Mouse (Mus musculus) yolk sac, embryonic 10.5 days (tissue): ENCODE measurements at regions not wholly inside any gene's neighbourhood (a gene's known extent, or its start where the extent isn't known, plus 50 kb on each side); places are given as distances from the start of the nearest gene placed in this dataset.

Experiments
- DNase-seq: peaks from one replicate; pipeline ENCODE4 v3.0.0-alpha.2; 2017; ENCODE audit warnings: low spot score

DNA sequence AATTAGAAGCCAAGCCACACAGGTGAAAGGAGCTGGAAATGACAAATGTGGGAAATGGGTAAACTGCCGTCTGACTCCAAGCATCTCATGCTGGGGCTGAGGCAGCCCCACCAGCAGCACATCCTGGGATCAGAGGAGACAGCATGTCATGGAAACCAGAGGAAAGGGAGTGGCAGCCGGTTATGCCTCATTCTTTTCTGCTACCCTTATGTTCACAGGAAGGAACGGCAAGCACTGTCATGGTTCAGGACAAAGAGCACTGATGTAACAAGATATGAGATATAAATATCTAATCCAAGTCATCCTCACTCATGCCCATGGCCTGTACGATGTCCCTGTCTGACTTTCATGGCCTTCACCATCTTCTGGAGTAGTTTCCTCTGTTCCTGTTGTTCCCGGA is 125.2 kb upstream of the Tnfaip3 start:
- DNase-seq = no peak

DNA sequence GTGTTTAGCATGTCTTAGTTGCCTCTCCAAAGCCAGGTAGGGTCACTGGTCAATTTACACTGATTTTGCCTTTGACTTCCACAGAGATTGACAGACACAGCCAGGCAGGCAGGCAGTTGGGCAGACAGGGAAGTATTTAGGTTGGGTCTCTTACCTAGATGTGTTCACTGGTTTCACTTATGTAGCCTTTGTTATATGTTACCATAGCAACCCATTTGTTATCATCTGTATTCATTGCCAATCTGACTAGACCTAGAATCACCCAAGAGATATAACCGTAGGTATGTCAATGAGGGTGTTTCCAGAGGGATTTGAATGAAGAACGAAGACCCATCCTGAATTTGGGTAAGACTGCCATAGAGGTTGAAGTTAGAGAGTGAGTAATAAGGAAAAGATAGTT is 123.8 kb upstream of the Tnfaip3 start:
- no peak for DNase-seq

DNA sequence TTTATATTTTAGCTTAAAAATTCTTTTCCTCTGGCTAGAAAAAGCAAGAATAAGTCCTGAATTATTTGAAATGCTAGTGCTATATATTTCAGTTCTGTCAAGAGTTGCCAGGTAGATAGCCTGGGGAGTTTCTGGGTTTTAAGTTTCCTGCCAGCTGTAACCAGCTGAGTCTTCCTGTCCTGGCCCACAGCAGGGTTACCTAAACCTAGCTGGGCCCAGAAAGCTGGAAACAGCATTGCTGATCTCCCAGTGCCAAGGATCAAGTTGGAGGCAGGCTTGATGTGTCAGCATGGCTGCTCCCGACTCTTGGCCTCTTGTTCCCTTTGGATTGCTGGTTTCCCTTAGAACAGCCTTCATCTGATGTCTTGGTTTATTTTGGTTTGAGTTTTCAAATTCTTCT is 122.8 kb upstream of the Tnfaip3 start:
- DNase-seq = no peak

DNA sequence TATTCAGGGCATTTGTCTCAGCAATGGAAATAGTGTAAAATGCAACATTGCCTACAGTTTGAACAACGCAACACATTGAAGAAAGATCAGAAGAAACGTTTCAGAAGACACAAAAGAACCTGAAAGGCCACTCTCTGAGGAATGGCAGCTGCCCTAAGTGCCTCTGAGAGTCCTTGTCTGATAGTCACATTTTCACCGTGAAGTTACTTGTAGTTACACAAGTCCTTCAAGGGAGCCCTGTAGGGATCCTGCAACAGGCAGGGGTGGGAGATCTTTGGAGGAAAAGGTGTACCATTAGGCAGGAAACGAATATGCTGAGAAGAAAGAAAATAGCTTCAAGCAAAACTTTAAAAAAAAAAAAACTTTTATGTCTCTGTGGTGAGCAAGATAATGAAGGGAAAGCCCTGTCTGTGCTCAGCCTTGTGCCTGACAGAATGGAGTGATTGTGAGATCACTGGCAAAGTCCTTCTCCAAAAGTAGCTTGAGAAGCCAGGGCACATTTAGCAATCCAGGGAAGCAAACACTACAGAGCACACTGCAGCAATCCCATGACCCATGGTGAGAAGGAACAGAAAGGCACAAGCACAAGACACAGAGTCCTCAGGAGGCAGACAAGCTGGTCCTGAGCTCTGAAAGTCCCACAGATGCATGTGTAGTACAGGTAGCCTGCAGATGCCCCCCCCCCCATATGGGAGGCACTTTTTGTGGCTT is 112.3 kb upstream of the Tnfaip3 start:
- no peak for DNase-seq

DNA sequence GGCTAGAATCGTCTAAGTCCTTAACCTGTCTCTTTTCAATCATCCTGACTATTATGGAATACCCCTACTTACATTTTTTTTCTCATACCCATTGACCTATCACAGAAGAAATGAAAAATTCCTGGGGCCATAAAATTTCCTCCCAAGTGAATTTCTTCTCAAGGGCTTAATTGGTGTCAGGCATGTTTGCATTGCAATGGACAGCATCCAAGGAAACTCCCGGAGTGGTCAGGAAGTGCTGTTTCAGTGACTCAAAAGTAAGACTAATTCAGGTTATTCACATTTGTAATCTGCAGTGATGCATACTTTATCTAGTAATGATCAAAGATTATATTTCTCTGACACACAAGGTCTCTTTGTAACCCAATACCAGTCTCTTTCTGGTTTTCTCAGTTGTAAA is 111.5 kb upstream of the Tnfaip3 start:
- no peak for DNase-seq

DNA sequence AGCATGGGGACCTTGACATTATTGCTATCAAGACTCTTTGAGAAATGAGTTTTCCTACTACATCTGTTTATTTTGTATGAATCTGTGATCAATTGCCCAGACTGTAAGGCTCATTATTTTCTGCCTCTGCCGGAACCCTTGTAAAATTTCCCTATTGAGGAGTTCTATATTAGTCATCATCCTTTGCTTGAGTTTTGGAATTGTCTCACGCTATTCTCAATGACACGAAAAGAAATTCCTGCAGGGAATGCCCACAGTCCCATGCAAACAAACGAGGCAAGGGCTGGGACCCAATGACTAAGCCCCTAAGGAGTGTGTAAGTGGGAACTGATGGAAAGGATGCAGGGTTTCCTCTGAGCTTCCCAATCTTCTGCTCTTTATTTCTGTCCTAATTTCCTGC is 111.0 kb upstream of the Tnfaip3 start:
- no peak for DNase-seq

DNA sequence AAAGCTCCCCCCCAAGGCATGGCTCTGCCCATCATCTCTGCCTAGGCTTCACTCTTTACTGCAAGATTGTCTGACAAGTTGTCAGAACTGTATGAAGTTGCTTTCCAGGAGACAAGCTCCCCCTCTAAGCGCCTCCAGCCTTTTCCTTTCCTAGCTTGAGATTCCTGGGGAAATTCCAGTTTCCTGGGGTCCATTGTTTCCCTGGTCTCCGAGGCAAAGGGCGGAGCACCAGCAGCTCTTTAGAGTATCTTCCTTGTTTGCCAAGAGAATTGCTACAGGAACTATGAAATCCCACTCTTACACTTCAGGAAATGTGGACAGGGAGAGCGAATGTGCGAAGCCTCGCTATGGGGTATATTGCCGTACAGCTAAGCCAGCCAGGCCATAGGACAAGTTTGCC is 108.2 kb upstream of the Tnfaip3 start:
- DNase-seq = no peak

DNA sequence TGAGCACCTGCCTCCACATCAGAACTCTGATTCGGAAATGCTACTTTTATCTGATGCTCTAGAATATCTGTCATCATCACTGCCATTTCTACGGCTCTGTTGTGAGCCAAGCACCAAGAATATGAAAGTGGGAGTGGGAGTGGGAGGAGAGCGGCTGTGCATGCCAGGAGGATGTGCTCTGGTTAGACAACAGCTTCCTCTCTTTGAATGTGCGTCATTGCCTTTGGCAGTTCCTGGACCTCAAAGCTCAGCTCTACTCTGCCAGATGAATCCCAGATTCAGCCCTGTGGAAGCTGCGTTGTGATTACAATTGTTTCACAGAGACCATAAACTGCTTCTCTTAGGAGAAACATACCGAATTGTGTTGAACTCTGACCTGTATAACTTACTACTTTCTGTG is 106.8 kb upstream of the Tnfaip3 start:
- no peak for DNase-seq

DNA sequence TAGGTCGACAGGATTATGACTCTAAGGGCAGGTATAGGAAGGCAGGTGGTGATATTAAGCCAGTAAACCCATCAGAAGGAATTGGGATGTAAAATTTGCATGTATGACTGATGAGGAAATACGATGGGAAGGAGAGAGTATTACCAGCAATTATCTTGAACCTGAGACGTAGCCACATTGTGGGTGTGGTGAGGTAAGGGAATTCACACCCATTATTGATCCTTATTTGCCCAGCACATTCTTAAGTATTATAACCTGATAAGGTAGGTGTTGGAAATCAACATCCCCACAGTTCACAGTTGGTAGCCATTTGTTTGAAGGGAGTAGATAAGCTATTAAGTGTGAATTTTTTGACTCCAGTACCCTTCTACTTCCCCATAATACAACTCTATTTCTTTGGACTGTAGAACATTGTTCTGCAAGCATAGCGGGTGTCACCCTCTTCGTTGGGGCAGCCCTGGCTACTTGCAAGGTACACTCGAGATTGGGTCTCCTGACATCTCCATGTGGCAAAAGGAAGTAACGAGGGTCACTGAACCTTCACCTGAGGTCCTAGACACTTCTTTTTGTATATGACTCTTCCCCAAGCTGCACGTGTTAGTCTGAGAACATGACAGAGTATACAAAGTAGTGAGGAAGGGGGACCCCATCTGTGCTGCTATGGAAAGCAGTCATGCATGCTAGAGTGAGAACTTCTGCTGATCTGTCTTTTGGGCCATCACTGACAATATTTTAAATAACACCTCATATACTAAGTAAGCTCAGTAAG is 104.0 kb upstream of the Tnfaip3 start:
- no peak for DNase-seq

DNA sequence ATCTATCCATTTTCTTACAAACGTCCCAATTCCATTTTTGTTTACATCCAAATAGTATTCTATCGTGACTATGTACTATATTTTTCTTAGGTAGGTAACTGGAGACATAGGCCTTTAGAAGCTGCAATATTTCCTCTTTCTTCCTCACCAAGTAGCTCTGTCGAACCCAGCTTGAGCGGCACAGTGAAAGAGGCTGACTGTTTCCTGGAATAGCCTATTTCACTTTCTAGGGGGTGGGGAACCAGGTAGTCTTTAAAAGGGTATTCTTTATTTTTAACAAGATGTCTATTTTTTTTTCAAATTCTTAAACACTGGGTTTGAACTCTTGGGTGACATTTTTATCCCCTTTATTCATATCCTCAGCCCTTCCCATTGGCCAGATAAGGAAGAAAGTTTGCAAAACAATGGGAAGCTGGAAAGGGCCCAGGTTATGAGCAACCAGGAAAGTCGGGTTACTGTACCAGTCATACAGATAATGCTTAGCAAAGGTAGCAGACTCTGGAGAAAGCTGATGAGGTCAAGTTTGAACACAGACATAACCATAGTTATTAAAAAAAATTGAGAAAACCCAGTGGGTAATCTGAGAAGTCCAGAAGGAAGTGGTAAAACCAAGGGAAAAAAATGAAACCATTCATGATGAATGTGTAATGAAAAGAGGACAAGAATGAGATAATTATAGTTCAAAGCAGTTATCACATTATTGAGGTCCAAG is 103.3 kb upstream of the Tnfaip3 start:
- DNase-seq = no peak

DNA sequence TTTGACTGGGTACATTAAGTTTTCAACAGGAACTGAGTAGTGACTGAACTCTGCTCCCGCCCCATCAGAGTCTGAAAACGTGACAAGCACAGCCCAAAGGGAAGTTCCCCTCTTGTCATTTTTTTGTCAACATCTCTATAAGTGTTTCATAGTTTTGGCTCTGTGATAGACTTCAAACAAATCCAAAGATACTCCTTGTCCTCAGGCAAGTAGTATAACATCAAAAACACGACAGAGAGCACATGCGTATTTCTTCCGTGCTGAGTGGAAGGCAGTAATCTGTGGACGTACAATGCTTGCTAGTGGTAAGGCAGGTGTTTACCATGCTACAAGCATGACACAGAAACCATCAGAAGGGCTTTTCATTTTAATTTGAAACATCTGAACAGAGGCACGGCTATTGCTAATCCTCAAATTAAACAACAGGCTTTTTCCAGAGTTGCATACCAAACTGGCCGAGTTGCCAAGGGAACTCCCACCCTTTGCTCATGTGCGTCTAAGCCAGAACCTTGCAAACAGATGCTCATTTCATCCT is 101.7 kb upstream of the Tnfaip3 start:
- no peak for DNase-seq

DNA sequence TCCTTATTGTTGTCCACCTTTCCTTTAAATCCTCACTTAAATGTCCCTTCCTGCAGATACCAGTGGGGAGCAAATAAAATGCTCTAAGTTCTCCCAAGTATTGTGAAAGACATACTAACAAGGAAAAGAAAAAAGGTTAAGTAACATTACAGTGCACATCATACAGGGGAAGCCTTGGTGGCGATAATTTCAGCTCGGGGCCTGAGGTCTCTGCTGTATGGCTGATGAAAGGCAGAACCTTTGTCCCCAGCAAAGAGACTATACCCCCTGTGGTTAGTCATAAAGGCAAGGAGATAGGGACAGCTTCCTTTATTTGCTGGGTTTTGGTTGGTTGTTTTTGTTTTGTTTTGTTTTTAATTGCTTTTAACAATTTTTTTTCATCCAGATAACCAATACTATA is 97.0 kb upstream of the Tnfaip3 start:
- no peak for DNase-seq

DNA sequence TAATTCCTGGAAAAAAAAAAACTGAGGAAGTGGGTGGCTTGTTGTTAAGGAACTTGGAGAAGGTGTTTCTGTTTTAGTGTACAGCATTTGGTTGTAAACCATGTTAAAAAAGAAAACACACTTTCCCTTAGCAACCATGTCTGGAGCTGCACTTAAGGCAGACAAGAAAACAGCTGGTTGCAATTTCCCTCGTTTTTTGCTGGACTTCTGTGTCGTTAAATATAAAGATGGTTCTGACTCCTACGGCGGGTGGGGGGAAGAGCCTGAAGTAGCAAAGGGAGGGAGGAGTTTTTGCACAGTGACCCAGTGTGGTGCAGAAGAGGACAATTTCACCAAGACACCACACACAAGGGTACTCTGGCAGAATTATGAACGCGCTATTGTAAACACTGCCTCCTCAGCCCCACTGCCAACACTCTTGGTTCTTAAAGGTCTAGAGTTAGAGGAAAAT is 89.8 kb upstream of the Tnfaip3 start:
- DNase-seq = no peak

DNA sequence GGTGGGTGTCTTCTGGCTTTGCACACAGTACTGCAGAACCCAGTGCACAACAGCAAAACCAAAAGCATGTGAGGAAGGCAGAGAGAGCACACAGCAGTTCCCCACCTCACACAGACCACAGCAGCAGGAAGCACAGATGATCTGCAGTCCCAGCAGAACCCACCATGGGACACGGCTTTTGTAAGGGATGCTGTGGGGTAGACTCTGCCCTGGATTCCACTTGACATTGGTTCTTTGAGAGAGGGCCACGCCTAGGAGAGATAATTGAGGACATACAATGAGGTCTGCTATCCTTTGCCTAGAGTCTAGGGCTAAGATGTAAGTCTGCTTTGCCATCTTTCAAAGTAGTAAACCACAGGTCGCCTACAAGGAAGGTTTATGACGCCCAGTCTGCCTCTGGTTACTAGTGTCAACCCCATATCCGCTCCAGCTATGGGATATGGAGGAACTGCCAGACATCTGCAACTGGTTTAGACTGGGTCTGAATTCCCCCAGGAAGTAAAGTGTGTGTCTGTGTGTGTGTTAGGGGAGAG is 89.3 kb upstream of the Tnfaip3 start:
- DNase-seq = no peak

DNA sequence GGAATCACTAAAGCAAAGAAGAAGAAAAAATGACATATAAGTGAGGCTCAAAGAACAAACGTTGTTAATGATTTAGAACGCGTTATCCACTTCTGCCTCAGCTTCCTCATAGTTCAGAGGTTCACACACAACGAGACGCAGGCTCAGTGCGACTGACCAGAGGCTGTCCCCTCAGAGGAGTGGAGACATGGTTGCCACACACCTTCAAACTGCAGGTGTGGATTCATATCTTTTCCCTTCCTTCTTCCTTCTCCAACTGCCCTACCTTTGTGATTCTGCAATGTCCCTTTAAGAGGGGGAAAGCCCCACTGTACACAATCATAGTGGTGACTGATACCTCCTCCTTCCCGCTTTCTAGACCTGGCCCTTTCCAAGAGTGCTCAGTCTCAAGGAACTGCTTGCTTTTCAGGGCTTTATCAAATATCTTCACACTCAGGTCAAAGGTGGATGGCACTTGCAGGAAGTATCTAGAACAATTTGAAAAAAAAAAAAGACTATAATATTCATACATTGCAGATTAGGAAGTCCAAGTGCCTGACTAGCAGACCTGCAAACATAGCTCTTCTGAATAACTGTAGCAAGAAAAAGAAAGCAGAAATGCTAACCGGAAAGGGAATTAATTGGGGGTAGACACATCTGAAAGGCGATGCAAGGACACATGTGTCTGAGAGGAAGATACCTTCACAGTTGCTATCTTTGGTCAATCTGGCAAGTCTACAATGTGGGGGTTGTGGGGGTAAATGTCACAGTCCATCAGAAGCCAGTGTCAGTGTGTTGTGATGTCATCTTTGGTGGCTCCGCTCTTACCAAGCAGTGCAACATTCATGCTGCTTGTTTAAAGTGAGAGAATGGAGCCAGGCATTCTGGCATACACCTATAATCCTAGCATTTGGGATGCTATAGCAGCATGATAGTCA is 84.2 kb upstream of the Tnfaip3 start:
- no peak for DNase-seq

DNA sequence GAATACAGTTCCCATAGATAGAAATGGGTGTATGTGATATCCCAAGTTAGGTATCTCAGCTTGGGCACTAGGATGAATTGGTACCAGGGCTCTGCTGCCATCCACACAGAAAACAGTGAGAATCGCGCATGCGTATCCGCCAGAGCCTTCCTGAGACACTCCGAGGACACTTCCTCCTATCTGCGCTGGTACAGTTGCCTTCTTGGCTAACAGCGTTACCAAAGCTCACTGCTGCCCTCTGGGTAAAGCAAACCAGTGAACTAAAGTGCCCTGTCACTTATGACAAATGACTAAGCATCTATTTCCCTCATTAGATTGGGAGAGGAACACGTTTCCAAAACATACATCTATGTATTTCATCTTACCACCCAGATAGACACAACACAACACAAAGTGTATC is 78.8 kb upstream of the Tnfaip3 start:
- no peak for DNase-seq

DNA sequence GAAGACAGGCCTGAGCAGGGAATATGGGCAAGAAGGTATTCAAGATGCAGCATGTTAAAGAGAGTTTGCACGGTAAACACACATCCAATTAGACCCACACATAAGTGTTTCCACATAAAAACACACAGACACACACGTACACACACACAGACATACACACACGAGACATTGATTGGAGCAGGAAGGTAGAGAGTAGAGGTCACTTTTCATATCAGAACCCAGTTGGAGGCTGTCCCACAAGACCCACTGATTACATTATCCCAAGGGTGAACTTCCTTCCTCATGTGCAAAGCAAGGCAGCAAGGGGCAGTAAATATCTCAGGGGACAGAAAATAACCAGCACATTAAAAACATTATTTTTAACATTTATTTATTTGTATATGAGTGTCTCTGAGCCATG is 78.2 kb upstream of the Tnfaip3 start:
- no peak for DNase-seq

DNA sequence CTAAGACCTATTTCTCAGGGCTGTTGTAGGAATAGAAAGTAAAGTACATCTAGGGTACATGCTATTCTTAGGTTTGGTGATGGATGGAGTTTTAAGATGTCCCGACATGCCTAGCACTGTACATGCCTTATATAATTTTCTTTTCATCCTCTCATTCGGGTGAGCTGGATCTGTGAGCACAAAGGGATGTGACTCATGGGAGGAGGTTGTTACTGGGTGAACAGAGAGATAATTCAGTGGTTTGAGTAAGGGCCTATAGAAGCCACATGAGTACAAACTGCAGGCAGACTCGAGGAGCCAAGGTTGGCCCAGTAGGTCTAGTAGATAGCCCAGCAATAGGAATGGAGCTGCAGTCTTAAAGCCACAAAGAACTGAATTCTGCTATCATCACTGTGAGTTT is 76.5 kb upstream of the Tnfaip3 start:
- no peak for DNase-seq

DNA sequence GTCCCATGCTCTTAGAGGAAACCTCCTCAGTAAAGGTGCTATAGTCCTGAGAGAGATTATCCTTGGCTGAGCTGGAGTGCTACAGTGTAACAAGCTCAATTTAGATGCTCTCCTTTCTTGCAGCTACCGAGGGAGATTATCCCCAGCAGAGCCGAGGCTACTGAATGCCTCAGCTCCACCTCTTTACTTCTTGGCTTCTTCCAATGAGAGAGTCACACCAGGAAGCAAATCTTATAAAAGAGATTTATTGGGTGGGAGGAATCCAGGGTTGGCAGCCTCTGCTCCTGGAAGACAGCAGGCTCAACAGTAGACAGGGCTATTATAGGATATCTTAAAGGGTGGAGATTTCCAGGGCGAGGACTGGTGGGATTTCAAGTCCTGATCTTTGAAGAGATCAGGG is 75.7 kb upstream of the Tnfaip3 start:
- no peak for DNase-seq

DNA sequence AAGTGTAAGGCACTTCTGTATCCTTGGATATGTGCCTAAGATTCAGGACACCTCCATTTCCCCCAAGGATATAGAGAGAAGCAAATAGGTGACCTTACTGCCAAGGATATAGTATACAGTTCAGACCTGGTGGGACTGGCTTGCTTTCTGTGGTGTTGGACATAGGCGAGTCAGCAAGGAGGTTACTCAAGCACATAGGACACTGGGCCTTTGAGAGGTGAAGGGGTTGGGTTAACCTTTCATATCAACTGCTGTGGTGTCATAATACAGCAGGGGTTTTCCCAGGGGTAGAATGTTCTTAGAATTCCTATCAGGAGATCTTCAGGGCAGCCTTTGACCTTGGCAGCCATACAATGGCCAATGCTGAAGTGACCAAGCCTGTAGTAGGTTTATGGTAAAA is 71.5 kb upstream of the Tnfaip3 start:
- DNase-seq = no peak

DNA sequence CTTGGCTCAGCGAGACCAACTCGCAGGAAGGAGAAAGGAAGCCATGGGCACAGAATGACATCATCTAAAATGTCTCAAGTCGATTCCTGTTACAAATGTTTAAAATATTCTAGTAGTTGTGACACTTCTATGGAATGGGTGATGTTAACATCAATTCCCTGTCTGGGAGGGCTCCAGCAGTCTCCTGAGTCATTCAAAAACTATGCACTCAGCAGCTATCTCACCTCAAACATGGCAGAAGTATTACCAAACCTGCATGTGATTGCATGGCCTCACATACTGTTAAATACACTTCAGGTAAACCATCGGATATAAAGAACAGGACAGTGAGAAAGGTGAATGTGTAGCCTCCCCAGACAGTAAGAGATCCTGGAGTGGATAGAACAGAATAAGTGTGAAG is 66.7 kb upstream of the Tnfaip3 start:
- DNase-seq = no peak

DNA sequence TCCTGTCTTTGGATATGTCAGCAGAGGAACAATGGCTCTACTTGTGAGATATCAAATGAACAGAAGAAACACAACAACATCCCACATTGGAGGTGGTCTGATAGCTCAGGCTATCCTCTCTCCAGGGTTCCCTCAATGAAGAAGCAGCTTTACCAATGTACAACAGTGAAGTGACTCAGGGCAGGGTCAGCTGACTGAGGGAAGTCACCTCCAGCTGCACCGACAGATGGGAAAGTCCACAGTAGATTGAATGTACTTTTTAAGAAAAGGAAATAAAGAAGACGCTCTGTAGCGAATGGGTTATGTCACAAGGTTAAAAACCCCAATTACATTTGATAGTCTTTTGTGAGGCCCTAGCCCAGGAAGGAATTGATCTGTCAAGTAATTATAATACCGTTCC is 62.6 kb upstream of the Tnfaip3 start:
- no peak for DNase-seq
